In genomic region chr4:97844899-97845298, GRCm38 (mm10) we compare ENCODE assay signal across 8 mouse cellular contexts.
DNase-seq lines count a peak whose midpoint lies in the region; ATAC-seq and TF ChIP-seq lines count a peak whose summit lies in the region.

No protein-coding gene starts in this region.

- H3K4me3 ChIP-seq in gastrocnemius, adult 2 months = peak overlapping the region; percentile 34
- no peak overlapping the region for H3K4me3 ChIP-seq in midbrain, embryonic 12.5 days
- no peak overlapping the region for H3K4me3 ChIP-seq in midbrain, embryonic 10.5 days

- TF ChIP-seq CTCF in gastrocnemius, adult 2 months (IDR thresholded peaks at IDR 0.05) = no peak

- WGBS in midbrain, embryonic 12.5 days = 14% methylated on average over 6 of the region's 6 CpGs
- 25% methylated on average over 6 of the region's 6 CpGs for WGBS in midbrain, embryonic 10.5 days

- H3K4me2 ChIP-seq in midbrain, embryonic 12.5 days (replicated peaks) = peak overlapping the region; percentile 25

- peak overlapping the region; percentile 67 for H3K27ac ChIP-seq in gastrocnemius, adult 2 months
- H3K27ac ChIP-seq in midbrain, embryonic 12.5 days (replicated peaks) = no peak overlapping the region
- H3K27ac ChIP-seq in midbrain, embryonic 10.5 days (replicated peaks) = no peak overlapping the region

- no peak for ATAC-seq in midbrain, embryonic 12.5 days (ENCODE audit: low FRiP score, low read depth)
- ATAC-seq in megakaryocyte-erythroid progenitor cell, adult 5-6 weeks (replicated peaks; ENCODE audit: low FRiP score, low TSS enrichment, poor library complexity, severe bottlenecking) = no peak

- no peak overlapping the region for H3K9ac ChIP-seq in midbrain, embryonic 12.5 days (replicated peaks)

- H3K9me3 ChIP-seq in midbrain, embryonic 12.5 days = no peaks in the 10 kb centered on the region
- no peaks in the 10 kb centered on the region for H3K9me3 ChIP-seq in midbrain, embryonic 10.5 days (replicated peaks)

- H3K36me3 ChIP-seq in midbrain, embryonic 12.5 days = no peaks in the 10 kb centered on the region
- no peaks in the 10 kb centered on the region for H3K36me3 ChIP-seq in midbrain, embryonic 10.5 days

- DNase-seq in gastrocnemius, adult 2 months = no peak
- DNase-seq in gastrocnemius, adult 18-20 months (ENCODE audit: low spot score) = no peak
- DNase-seq in midbrain, embryonic 10.5 days (ENCODE audit: low spot score) = no peak
- DNase-seq in kidney, postnatal 14 days = peak; percentile 21
- DNase-seq in urinary bladder, postnatal 4 days (ENCODE audit: low spot score in 2 of 2) = no peak
- no peak for DNase-seq in thymus, postnatal 25 days

- peaks cover 38% of the 10 kb centered on the region for H3K4me1 ChIP-seq in midbrain, embryonic 12.5 days
- H3K4me1 ChIP-seq in midbrain, embryonic 10.5 days = peaks cover 33% of the 10 kb centered on the region

- intact Hi-C loops in gastrocnemius, adult 2 months (cut with DNase I) = no loop called here

- peaks cover 72% of the 10 kb centered on the region for H3K27me3 ChIP-seq in midbrain, embryonic 12.5 days
- peaks cover 99% of the 10 kb centered on the region for H3K27me3 ChIP-seq in midbrain, embryonic 10.5 days (ENCODE audit: low read depth, poor library complexity, severe bottlenecking)
